Mouse (Mus musculus): ENCODE results near the gene Smarcb1.
A peak's percentile ranks its signal among the peaks of the same experiment; 100 is the strongest.
"Not testable (repeated sequence)": the region's sequence is repeated elsewhere in the genome, so short reads cannot be mapped to it uniquely, and the experiment has no call there.

Gene Smarcb1

GRCm38 (mm10) chr10:75889406-75890153 is 31.8 kb downstream of the Smarcb1 start:
- no peak for DNase-seq (ENCODE audit: low read depth, low spot score)

- not testable (repeated sequence) for DNase-seq (ENCODE audit: low read depth, low spot score)
These were observed 33.9 kb downstream of the Smarcb1 start for GRCm38 (mm10) chr10:75887504-75887903.

GRCm38 (mm10) chr10:75884742-75885141 is 36.7 kb downstream of the Smarcb1 start:
- no peak for DNase-seq (ENCODE audit: low read depth, low spot score)

- DNase-seq (ENCODE audit: low read depth, low spot score) = peak; percentile 58
These were observed 38.2 kb downstream of the Smarcb1 start for GRCm38 (mm10) chr10:75883232-75883552.

- DNase-seq (ENCODE audit: low read depth, low spot score) = no peak
These were observed 38.8 kb downstream of the Smarcb1 start for GRCm38 (mm10) chr10:75882433-75883231.

- DNase-seq (ENCODE audit: low read depth, low spot score) = no peak
These were observed 39.6 kb downstream of the Smarcb1 start for GRCm38 (mm10) chr10:75881578-75882432.

GRCm38 (mm10) chr10:75880771-75881577 is 40.4 kb downstream of the Smarcb1 start:
- no peak for DNase-seq (ENCODE audit: low read depth, low spot score)

- DNase-seq (ENCODE audit: low read depth, low spot score) = no peak
These were observed 41.1 kb downstream of the Smarcb1 start for GRCm38 (mm10) chr10:75880351-75880750.

GRCm38 (mm10) chr10:75878836-75879235 is 42.6 kb downstream of the Smarcb1 start:
- no peak for DNase-seq (ENCODE audit: low read depth, low spot score)

- DNase-seq (ENCODE audit: low read depth, low spot score) = no peak
These were observed 47.8 kb downstream of the Smarcb1 start for GRCm38 (mm10) chr10:75873543-75874170.

GRCm38 (mm10) chr10:75872915-75873542 is 48.4 kb downstream of the Smarcb1 start:
- DNase-seq (ENCODE audit: low read depth, low spot score) = peak; percentile 77

GRCm38 (mm10) chr10:75872025-75872914 is 49.1 kb downstream of the Smarcb1 start:
- no peak for DNase-seq (ENCODE audit: low read depth, low spot score)

- no peak for DNase-seq (ENCODE audit: low read depth, low spot score)
These were observed 59.8 kb downstream of the Smarcb1 start for GRCm38 (mm10) chr10:75861587-75861986.

- no peak for DNase-seq (ENCODE audit: low read depth, low spot score)
These were observed 60.7 kb downstream of the Smarcb1 start for GRCm38 (mm10) chr10:75860746-75861145.

GRCm38 (mm10) chr10:75859786-75860470 is 61.5 kb downstream of the Smarcb1 start, which contains the start of gene Mif:
TSS of gene Mif (minus strand) at chr10:75860240.
- peak; percentile 92 for DNase-seq (ENCODE audit: low read depth, low spot score)

- peak; percentile 50 for DNase-seq (ENCODE audit: low read depth, low spot score)
These were observed 62.2 kb downstream of the Smarcb1 start for GRCm38 (mm10) chr10:75859107-75859746.

- no peak for DNase-seq (ENCODE audit: low read depth, low spot score)
These were observed 63.8 kb downstream of the Smarcb1 start for GRCm38 (mm10) chr10:75857598-75857997.

- no peak for DNase-seq (ENCODE audit: low read depth, low spot score)
These were observed 64.4 kb downstream of the Smarcb1 start for GRCm38 (mm10) chr10:75856976-75857375.
